Mouse (Mus musculus): Measurements from ENCODE around the gene Cdkn2d. TPM values are rescaled to one million over a fixed set of nuclear protein-coding genes. Genes with fewer than 3 reads are reported as not detected.

Cdkn2d gene
- polyA plus RNA-seq, 1 experiment from 2014 or later: 80.3 TPM

- peak overlapping the region; percentile 68 for H3K4me2 ChIP-seq (replicated peaks; ENCODE audit: low read depth, low read length)
- DNase-seq (ENCODE audit: low spot score): no peak
- H3K9me3 ChIP-seq (ENCODE audit: control insufficient read depth, low read length): no peaks in the 10 kb centered on the region
- peak overlapping the region; percentile 98; the same call in 1 of the 2 replicates for H3K9ac ChIP-seq (ENCODE audit: low read depth, low read length)
- no peak for ATAC-seq (ENCODE audit: low FRiP score)
- no peaks in the 10 kb centered on the region for H3K36me3 ChIP-seq (ENCODE audit: control insufficient read depth, insufficient read depth, low read length)
- peak overlapping the region; percentile 91 for H3K4me3 ChIP-seq (ENCODE audit: low read depth, low read length)
- H3K4me1 ChIP-seq (replicated peaks; ENCODE audit: control insufficient read depth, insufficient read depth, low read length): peaks cover 10% of the 10 kb centered on the region
- WGBS: 45% methylated on average over 4 of the region's 4 CpGs
- H3K27me3 ChIP-seq (ENCODE audit: control insufficient read depth, insufficient read depth, low read length): peaks cover 25% of the 10 kb centered on the region
- H3K27ac ChIP-seq (ENCODE audit: low read depth, low read length): no peak overlapping the region
These were observed 51.8 kb downstream of the Cdkn2d start for GRCm38 (mm10) chr9:21239465-21239848.

- Histone ChIP-seq H3K9ac (ENCODE audit: low read depth, low read length) (peak within 1 kb of the TSS; percentile 98), H3K4me1 (replicated peaks; ENCODE audit: control insufficient read depth, insufficient read depth, low read length) (peaks cover 7% of the 10 kb centered on the region), H3K9me3 (ENCODE audit: control insufficient read depth, low read length) (no peaks in the 10 kb centered on the region), H3K36me3 (ENCODE audit: control insufficient read depth, insufficient read depth, low read length) (no peaks in the 10 kb centered on the region), H3K4me3 (ENCODE audit: low read depth, low read length) (peak within 1 kb of the TSS; percentile 91), H3K27me3 (ENCODE audit: control insufficient read depth, insufficient read depth, low read length) (peaks cover 19% of the 10 kb centered on the region), H3K4me2 (replicated peaks; ENCODE audit: low read depth, low read length) (peak within 1 kb of the TSS; percentile 68), H3K27ac (ENCODE audit: low read depth, low read length) (peak within 1 kb of the TSS; percentile 86)
- DNase-seq (ENCODE audit: low spot score) (peak; percentile 89), ATAC-seq (ENCODE audit: low FRiP score) (peak; percentile 90)
- under 1% methylated on average over 56 of the region's 90 CpGs for WGBS
These were observed 52.3 kb downstream of the Cdkn2d start, which contains the start of gene Keap1 for GRCm38 (mm10) chr9:21238733-21239464. TSS of gene Keap1 (minus strand) at chr9:21239361.

Other genes starting within 250 kb of the Cdkn2d start
- 0.45 and 2.7 TPM in 2 replicates for gene Zglp1, start 224.3 kb downstream of the Cdkn2d start, polyA plus RNA-seq (2014; fragmentation: Nextera tagmentation; extraction: Ambion mirVana)
- gene Gm49373, start 218.3 kb downstream of the Cdkn2d start, polyA plus RNA-seq (2014; fragmentation: Nextera tagmentation; extraction: Ambion mirVana): 0.40 and 1.0 TPM in 2 replicates
- 46.1 and 53.2 TPM in 2 replicates for gene Fdx1l, start 217.8 kb downstream of the Cdkn2d start, polyA plus RNA-seq (2014; fragmentation: Nextera tagmentation; extraction: Ambion mirVana)
- gene Gm38431, start 199.4 kb downstream of the Cdkn2d start, polyA plus RNA-seq (2014; fragmentation: Nextera tagmentation; extraction: Ambion mirVana): 2.0 and 2.3 TPM in 2 replicates
- 60.2 and 60.7 TPM in 2 replicates for gene Raver1, start 199.4 kb downstream of the Cdkn2d start, polyA plus RNA-seq (2014; fragmentation: Nextera tagmentation; extraction: Ambion mirVana)
- 6.9 and 8.0 TPM in 2 replicates for gene Tyk2, start 160.2 kb downstream of the Cdkn2d start, polyA plus RNA-seq (2014; fragmentation: Nextera tagmentation; extraction: Ambion mirVana)
- gene Cdc37, start 141.4 kb downstream of the Cdkn2d start, polyA plus RNA-seq (2014; fragmentation: Nextera tagmentation; extraction: Ambion mirVana): 306 and 307 TPM in 2 replicates
- 5.2 and 5.7 TPM in 2 replicates for gene Pde4a, start 125.7 kb downstream of the Cdkn2d start, polyA plus RNA-seq (2014; fragmentation: Nextera tagmentation; extraction: Ambion mirVana)
- gene Keap1, start 52.0 kb downstream of the Cdkn2d start, polyA plus RNA-seq (2014; fragmentation: Nextera tagmentation; extraction: Ambion mirVana): 23.6 and 23.7 TPM in 2 replicates
- 0.59 and 0.73 TPM in 2 replicates for gene S1pr5, start 43.0 kb downstream of the Cdkn2d start, polyA plus RNA-seq (2014; fragmentation: Nextera tagmentation; extraction: Ambion mirVana)
- gene Atg4d, start 26.1 kb downstream of the Cdkn2d start, polyA plus RNA-seq (2014; fragmentation: Nextera tagmentation; extraction: Ambion mirVana): 45.3 and 50.6 TPM in 2 replicates
- gene Kri1, start 3.4 kb downstream of the Cdkn2d start, polyA plus RNA-seq (2014; fragmentation: Nextera tagmentation; extraction: Ambion mirVana): 13.5 and 15.9 TPM in 2 replicates
- 3.4 and 5.0 TPM in 2 replicates for gene Ap1m2, start 20.9 kb upstream of the Cdkn2d start, polyA plus RNA-seq (2014; fragmentation: Nextera tagmentation; extraction: Ambion mirVana)
- gene Slc44a2, start 29.3 kb upstream of the Cdkn2d start, polyA plus RNA-seq (2014; fragmentation: Nextera tagmentation; extraction: Ambion mirVana): 60.4 and 66.4 TPM in 2 replicates
- 232 and 254 TPM in 2 replicates for gene Ilf3, start 76.5 kb upstream of the Cdkn2d start, polyA plus RNA-seq (2014; fragmentation: Nextera tagmentation; extraction: Ambion mirVana)
- 47.5 and 48.9 TPM in 2 replicates for gene Qtrt1, start 120.4 kb upstream of the Cdkn2d start, polyA plus RNA-seq (2014; fragmentation: Nextera tagmentation; extraction: Ambion mirVana)
- gene Dnm2, start 133.5 kb upstream of the Cdkn2d start, polyA plus RNA-seq (2014; fragmentation: Nextera tagmentation; extraction: Ambion mirVana): 59.2 and 64.8 TPM in 2 replicates
- gene Tmed1, start 218.8 kb upstream of the Cdkn2d start, polyA plus RNA-seq (2014; fragmentation: Nextera tagmentation; extraction: Ambion mirVana): 59.1 and 66.0 TPM in 2 replicates
- 2.6 and 5.3 TPM in 2 replicates for gene AB124611, start 234.8 kb upstream of the Cdkn2d start, polyA plus RNA-seq (2014; fragmentation: Nextera tagmentation; extraction: Ambion mirVana)